Mouse (Mus musculus): Measurements from ENCODE around the gene Cpsf4l.
"Not testable (repeated sequence)": the region's sequence is repeated elsewhere in the genome, so short reads cannot be mapped to it uniquely, and the experiment has no call there.

The Cpsf4l gene

GRCm38 (mm10) chr11:113666648-113667047, 43.2 kb downstream of the Cpsf4l start:
- DNase-seq (ENCODE audit: low read depth, low spot score), result no peak

- DNase-seq (ENCODE audit: low read depth, low spot score), result no peak
Observed at GRCm38 (mm10) chr11:113666205-113666604, 43.6 kb downstream of the Cpsf4l start.

- no peak for DNase-seq (ENCODE audit: low read depth, low spot score)
Observed at GRCm38 (mm10) chr11:113664279-113664678, 45.5 kb downstream of the Cpsf4l start.

GRCm38 (mm10) chr11:113661835-113662351, 47.9 kb downstream of the Cpsf4l start:
- DNase-seq (ENCODE audit: low read depth, low spot score), result no peak

- no peak for DNase-seq (ENCODE audit: low read depth, low spot score)
Observed at GRCm38 (mm10) chr11:113660940-113661339, 48.9 kb downstream of the Cpsf4l start.

GRCm38 (mm10) chr11:113660213-113660612, 49.6 kb downstream of the Cpsf4l start:
- DNase-seq (ENCODE audit: low read depth, low spot score), result not testable (repeated sequence)

GRCm38 (mm10) chr11:113658763-113659162, 51.1 kb downstream of the Cpsf4l start:
- no peak for DNase-seq (ENCODE audit: low read depth, low spot score)

- no peak for DNase-seq (ENCODE audit: low read depth, low spot score)
Observed at GRCm38 (mm10) chr11:113658319-113658718, 51.5 kb downstream of the Cpsf4l start.

GRCm38 (mm10) chr11:113657221-113657620, 52.6 kb downstream of the Cpsf4l start:
- no peak for DNase-seq (ENCODE audit: low read depth, low spot score)

GRCm38 (mm10) chr11:113656511-113656932, 53.3 kb downstream of the Cpsf4l start:
- peak; percentile 98 for DNase-seq (ENCODE audit: low read depth, low spot score)

- DNase-seq (ENCODE audit: low read depth, low spot score), result peak; percentile 78
Observed at GRCm38 (mm10) chr11:113654561-113655270, 55.1 kb downstream of the Cpsf4l start.

GRCm38 (mm10) chr11:113654105-113654504, 55.7 kb downstream of the Cpsf4l start:
- DNase-seq (ENCODE audit: low read depth, low spot score), result peak; percentile 52

GRCm38 (mm10) chr11:113652516-113652915, 57.3 kb downstream of the Cpsf4l start:
- DNase-seq (ENCODE audit: low read depth, low spot score), result no peak

GRCm38 (mm10) chr11:113651907-113652273, 57.9 kb downstream of the Cpsf4l start:
- DNase-seq (ENCODE audit: low read depth, low spot score), result peak; percentile 70

- DNase-seq (ENCODE audit: low read depth, low spot score), result peak; percentile 61
Observed at GRCm38 (mm10) chr11:113651206-113651906, 58.5 kb downstream of the Cpsf4l start.

- peak; percentile 81 for DNase-seq (ENCODE audit: low read depth, low spot score)
Observed at GRCm38 (mm10) chr11:113649353-113650210, 60.2 kb downstream of the Cpsf4l start, which contains the start of gene Slc39a11. Gene Slc39a11, minus strand, starts transcription at chr11:113650079.

GRCm38 (mm10) chr11:113648690-113649352, 61.0 kb downstream of the Cpsf4l start, which contains the start of gene Cog1:
Gene Cog1, plus strand, starts transcription at chr11:113649169.
- DNase-seq (ENCODE audit: low read depth, low spot score), result no peak
